Mouse (Mus musculus): ENCODE data around the gene Nfxl1. TPM values are rescaled to one million over a fixed set of nuclear protein-coding genes. Genes with fewer than 3 reads are reported as not detected.
"Not testable (repeated sequence)": the region's sequence is repeated elsewhere in the genome, so short reads cannot be mapped to it uniquely, and the experiment has no call there.

Nfxl1 gene
- 17.0 and 31.0 TPM in 2 replicates for polyA plus RNA-seq (2014; fragmentation: Nextera tagmentation; extraction: Ambion mirVana)

GRCm38 (mm10) chr5:72559544-72560049 lies at the start of gene Nfxl1:
TSS of gene Nfxl1 (minus strand) at chr5:72559684.
- WGBS = 0% methylated on average over 42 of the region's 42 CpGs
- H3K36me3 ChIP-seq (ENCODE audit: control insufficient read depth, insufficient read depth, low read length) = peaks cover 6% of the 10 kb centered on the region; the same call in 1 of the 2 replicates

GRCm38 (mm10) chr5:72603138-72603537 lies 43.7 kb upstream of the Nfxl1 start:
- H3K9me3 ChIP-seq (ENCODE audit: control insufficient read depth, low read length) = no peaks in the 10 kb centered on the region
- no peak overlapping the region for H3K9ac ChIP-seq (ENCODE audit: low read depth, low read length)
- no peak overlapping the region for H3K27ac ChIP-seq (ENCODE audit: low read depth, low read length)
- no peak overlapping the region for H3K4me3 ChIP-seq (ENCODE audit: low read length)
- 80% methylated on average over 4 of the region's 4 CpGs for WGBS
- no peaks in the 10 kb centered on the region for H3K27me3 ChIP-seq (ENCODE audit: control insufficient read depth, insufficient read depth, low read length)
- H3K4me1 ChIP-seq (ENCODE audit: control insufficient read depth, insufficient read depth, low read length) = no peaks in the 10 kb centered on the region
- no peaks in the 10 kb centered on the region for H3K36me3 ChIP-seq (ENCODE audit: control insufficient read depth, insufficient read depth, low read length)
- no peak overlapping the region for H3K4me2 ChIP-seq (replicated peaks; ENCODE audit: low read depth, low read length)
- no peak for ATAC-seq (ENCODE audit: low FRiP score, low TSS enrichment)

More at GRCm38 (mm10) chr5:72559544-72560049, at the start of gene Nfxl1:
- Histone ChIP-seq H3K27ac (ENCODE audit: low read depth, low read length) (peak within 1 kb of the TSS; percentile 55; the same call in 1 of the 2 replicates), H3K4me1 (ENCODE audit: control insufficient read depth, insufficient read depth, low read length) (peaks cover 6% of the 10 kb centered on the region; the same call in 1 of the 2 replicates), H3K4me3 (ENCODE audit: low read length) (peak within 1 kb of the TSS; percentile 93), H3K9ac (ENCODE audit: low read depth, low read length) (peak within 1 kb of the TSS; percentile 88), H3K4me2 (replicated peaks; ENCODE audit: low read depth, low read length) (peak within 1 kb of the TSS; percentile 84), H3K27me3 (ENCODE audit: control insufficient read depth, insufficient read depth, low read length) (no peaks in the 10 kb centered on the region), H3K9me3 (ENCODE audit: control insufficient read depth, low read length) (no peaks in the 10 kb centered on the region)
- peak; percentile 96 for ATAC-seq (ENCODE audit: low FRiP score, low TSS enrichment)

DNA sequence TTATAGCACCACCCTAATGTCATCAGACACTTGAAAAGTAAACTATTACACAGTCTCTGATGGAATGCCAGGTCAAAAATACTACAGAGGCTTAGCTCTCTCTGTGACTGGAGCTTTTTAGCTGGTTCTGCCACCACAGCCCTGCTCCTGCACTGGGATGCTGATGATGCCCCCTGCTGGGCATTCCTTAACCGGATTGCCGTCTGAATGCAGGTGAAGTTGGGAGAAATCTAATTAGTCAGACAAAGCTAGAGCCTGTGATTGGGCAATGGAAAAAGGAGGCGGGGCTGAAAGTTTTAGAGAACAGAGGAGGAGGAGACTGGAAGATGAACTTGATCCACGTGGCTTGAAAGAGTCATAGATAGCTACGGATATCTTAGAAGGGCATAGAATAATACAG lies 41.5 kb upstream of the Nfxl1 start:
- Histone ChIP-seq H3K27ac (ENCODE audit: low read depth, low read length) (no peak overlapping the region), H3K36me3 (ENCODE audit: control insufficient read depth, insufficient read depth, low read length) (no peaks in the 10 kb centered on the region), H3K9ac (ENCODE audit: low read depth, low read length) (no peak overlapping the region), H3K4me3 (ENCODE audit: low read length) (no peak overlapping the region), H3K27me3 (ENCODE audit: control insufficient read depth, insufficient read depth, low read length) (no peaks in the 10 kb centered on the region), H3K9me3 (ENCODE audit: control insufficient read depth, low read length) (no peaks in the 10 kb centered on the region), H3K4me2 (replicated peaks; ENCODE audit: low read depth, low read length) (no peak overlapping the region), H3K4me1 (ENCODE audit: control insufficient read depth, insufficient read depth, low read length) (no peaks in the 10 kb centered on the region)
- ATAC-seq (ENCODE audit: low FRiP score, low TSS enrichment) = peak; percentile 85
- 19% methylated on average over 5 of the region's 5 CpGs for WGBS

DNA sequence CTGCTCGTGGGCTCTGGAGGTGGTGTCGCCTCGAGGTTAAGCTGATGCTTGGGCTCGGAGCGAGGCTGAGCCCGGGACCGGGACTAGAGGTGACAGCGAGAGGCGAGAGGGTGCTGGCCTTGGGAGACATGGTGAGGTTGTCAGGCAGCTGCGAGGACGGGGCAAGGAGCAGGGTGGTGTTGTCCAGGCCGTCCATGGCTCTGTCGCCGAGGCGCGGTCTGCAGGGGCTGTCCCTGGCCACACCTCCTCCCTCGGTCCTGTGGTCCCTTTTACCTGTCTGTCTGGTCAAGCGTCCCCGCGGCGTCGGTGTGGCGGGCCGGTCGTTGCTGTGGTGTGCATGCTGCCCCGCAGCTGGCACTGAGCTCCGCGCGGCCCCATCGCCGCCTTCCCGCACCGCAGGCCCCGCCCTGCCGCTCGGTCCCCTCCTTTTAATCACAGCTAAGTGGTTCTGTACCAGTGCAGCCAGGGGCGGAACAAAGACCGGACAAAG lies 27.8 kb upstream of the Nfxl1 start, which contains the start of gene Gm5868:
Gm5868 (minus strand) TSS at position 360 of the 490 bp plus-strand sequence.
- 4% methylated on average over 30 of the region's 38 CpGs for WGBS
- Histone ChIP-seq H3K9me3 (ENCODE audit: control insufficient read depth, low read length) (no peaks in the 10 kb centered on the region), H3K27me3 (ENCODE audit: control insufficient read depth, insufficient read depth, low read length) (peaks cover 16% of the 10 kb centered on the region), H3K4me3 (ENCODE audit: low read length) (peak within 1 kb of the TSS; percentile 41), H3K4me1 (ENCODE audit: control insufficient read depth, insufficient read depth, low read length) (no peaks in the 10 kb centered on the region), H3K9ac (ENCODE audit: low read depth, low read length) (no peak within 1 kb of the TSS), H3K36me3 (ENCODE audit: control insufficient read depth, insufficient read depth, low read length) (no peaks in the 10 kb centered on the region), H3K27ac (ENCODE audit: low read depth, low read length) (no peak within 1 kb of the TSS), H3K4me2 (replicated peaks; ENCODE audit: low read depth, low read length) (peak within 1 kb of the TSS; percentile 61)
- peak; percentile 78 for ATAC-seq (ENCODE audit: low FRiP score, low TSS enrichment)

DNA sequence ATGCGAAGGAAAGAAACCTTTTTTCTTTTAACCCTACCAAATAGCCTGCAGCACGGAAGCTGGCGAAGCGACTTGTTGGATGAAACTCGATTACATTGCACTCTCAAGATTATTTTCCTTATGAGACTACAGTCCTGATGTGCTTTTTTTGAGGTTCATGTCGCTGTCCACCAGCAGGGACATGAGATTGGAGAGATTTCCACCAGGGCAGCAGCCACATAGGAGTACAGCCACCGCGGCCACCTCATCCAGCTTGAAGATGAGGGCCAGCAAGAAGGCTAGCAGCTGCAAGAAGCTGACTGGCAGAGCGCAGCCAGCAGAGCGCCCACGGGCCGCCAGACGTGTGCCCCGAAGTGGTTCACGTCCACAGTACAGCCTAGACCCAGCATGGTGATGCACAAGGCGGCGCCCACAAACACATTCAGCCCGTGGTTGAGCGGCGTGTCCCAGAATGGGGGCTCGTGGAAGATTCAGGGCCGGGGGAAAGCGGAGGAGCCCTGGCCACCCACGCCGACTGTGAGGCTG lies 27.2 kb upstream of the Nfxl1 start:
- not testable (repeated sequence) for H3K9ac ChIP-seq (ENCODE audit: low read depth, low read length); H3K36me3 ChIP-seq (ENCODE audit: control insufficient read depth, insufficient read depth, low read length); H3K27ac ChIP-seq (ENCODE audit: low read depth, low read length); H3K9me3 ChIP-seq (ENCODE audit: control insufficient read depth, low read length); H3K4me1 ChIP-seq (ENCODE audit: control insufficient read depth, insufficient read depth, low read length)
- Histone ChIP-seq H3K4me2 (replicated peaks; ENCODE audit: low read depth, low read length) (peak overlapping the region; percentile 61), H3K4me3 (ENCODE audit: low read length) (peak overlapping the region; percentile 41), H3K27me3 (ENCODE audit: control insufficient read depth, insufficient read depth, low read length) (peaks cover 16% of the 10 kb centered on the region)
- WGBS = 41% methylated on average over 25 of the region's 25 CpGs
- ATAC-seq (ENCODE audit: low FRiP score, low TSS enrichment) = peak; percentile 57; the same call in 1 of the 2 replicates

DNA sequence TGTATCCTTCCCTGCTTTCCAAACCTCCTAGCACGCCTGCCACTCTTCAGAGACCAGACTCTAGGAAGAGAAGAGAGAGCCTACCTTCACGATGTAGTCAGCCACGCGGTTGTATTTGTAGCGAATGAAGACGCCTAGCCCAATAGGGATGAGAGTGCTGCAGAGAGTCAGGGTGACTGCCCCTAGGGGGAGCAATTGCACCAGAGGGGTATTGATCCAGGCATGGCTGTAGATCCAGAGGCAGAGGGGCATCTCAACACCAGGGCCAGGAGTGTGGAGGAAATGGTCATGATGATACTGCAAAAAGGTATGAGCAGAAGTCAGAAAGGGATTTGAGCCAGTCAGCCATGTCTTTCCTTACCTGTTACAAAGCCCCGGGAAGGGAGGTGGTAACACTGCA lies 26.6 kb upstream of the Nfxl1 start:
- 55% methylated on average over 7 of the region's 7 CpGs for WGBS
- not testable (repeated sequence) for H3K9ac ChIP-seq (ENCODE audit: low read depth, low read length); H3K4me1 ChIP-seq (ENCODE audit: control insufficient read depth, insufficient read depth, low read length); H3K4me3 ChIP-seq (ENCODE audit: low read length); H3K36me3 ChIP-seq (ENCODE audit: control insufficient read depth, insufficient read depth, low read length); H3K4me2 ChIP-seq (replicated peaks; ENCODE audit: low read depth, low read length); H3K9me3 ChIP-seq (ENCODE audit: control insufficient read depth, low read length); H3K27ac ChIP-seq (ENCODE audit: low read depth, low read length)
- peak; percentile 63; the same call in 1 of the 2 replicates for ATAC-seq (ENCODE audit: low FRiP score, low TSS enrichment)
- peaks cover 16% of the 10 kb centered on the region for H3K27me3 ChIP-seq (ENCODE audit: control insufficient read depth, insufficient read depth, low read length)

GRCm38 (mm10) chr5:72580970-72581332 lies 21.5 kb upstream of the Nfxl1 start, which contains the start of gene Zar1:
TSS of gene Zar1 (minus strand) at chr5:72581254.
- H3K9me3 ChIP-seq (ENCODE audit: control insufficient read depth, low read length); H3K27me3 ChIP-seq (ENCODE audit: control insufficient read depth, insufficient read depth, low read length); H3K36me3 ChIP-seq (ENCODE audit: control insufficient read depth, insufficient read depth, low read length); H3K27ac ChIP-seq (ENCODE audit: low read depth, low read length); H3K4me1 ChIP-seq (ENCODE audit: control insufficient read depth, insufficient read depth, low read length): not testable (repeated sequence)
- peak within 1 kb of the TSS; percentile 57 for H3K9ac ChIP-seq (ENCODE audit: low read depth, low read length)
- ATAC-seq (ENCODE audit: low FRiP score, low TSS enrichment) = peak; percentile 48; the same call in 1 of the 2 replicates
- H3K4me2 ChIP-seq (replicated peaks; ENCODE audit: low read depth, low read length) = peak within 1 kb of the TSS; percentile 75
- peak within 1 kb of the TSS; percentile 41 for H3K4me3 ChIP-seq (ENCODE audit: low read length)
- WGBS = 12% methylated on average over 15 of the region's 21 CpGs

DNA sequence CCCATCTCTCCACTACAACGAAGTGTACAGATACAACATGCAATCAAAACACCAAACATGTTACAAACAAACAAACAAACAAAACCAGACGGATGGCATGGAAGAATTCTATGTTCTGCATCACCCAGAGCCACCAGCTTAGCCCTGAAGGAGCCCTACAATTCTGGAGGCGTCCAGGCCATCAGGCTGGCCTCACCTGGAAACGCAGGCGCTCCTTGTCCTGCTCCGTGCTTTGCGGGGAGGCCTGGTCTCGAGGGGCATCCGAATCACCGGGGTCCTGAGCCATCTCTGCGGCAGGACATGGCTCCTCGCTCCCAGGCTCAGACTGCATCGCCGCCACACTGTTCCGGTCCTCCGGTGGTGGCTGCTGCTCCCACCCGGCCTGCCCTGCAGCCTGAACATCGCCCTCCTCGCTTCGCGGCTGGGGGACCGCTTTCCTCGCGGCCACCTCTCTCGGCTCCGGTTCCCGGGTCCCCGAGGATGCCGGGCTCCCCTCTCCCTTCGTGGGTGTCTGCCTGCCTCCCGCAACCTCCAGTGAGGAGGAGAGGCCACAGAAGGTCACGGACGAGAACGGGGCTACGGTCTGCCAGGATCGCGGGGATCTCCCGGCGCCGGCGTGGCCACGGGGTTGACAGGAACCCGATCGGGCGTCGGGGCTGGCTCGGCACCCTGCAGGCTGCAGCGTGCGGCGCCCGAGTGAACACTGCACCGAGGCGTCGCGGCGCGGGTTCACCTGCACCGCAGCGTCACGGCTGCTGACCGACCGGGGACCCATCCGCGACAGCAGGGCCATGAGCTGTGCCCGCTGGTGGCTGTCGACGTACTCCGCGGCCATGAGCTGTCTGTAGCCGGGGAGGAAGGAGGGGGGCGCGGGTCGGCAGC lies 20.8 kb upstream of the Nfxl1 start:
- ATAC-seq (ENCODE audit: low FRiP score, low TSS enrichment) = peak; percentile 76
- H3K27ac ChIP-seq (ENCODE audit: low read depth, low read length); H3K4me1 ChIP-seq (ENCODE audit: control insufficient read depth, insufficient read depth, low read length); H3K9me3 ChIP-seq (ENCODE audit: control insufficient read depth, low read length); H3K27me3 ChIP-seq (ENCODE audit: control insufficient read depth, insufficient read depth, low read length); H3K36me3 ChIP-seq (ENCODE audit: control insufficient read depth, insufficient read depth, low read length): not testable (repeated sequence)
- 4% methylated on average over 54 of the region's 73 CpGs for WGBS
- Histone ChIP-seq H3K9ac (ENCODE audit: low read depth, low read length) (peak overlapping the region; percentile 57), H3K4me2 (replicated peaks; ENCODE audit: low read depth, low read length) (peak overlapping the region; percentile 75), H3K4me3 (ENCODE audit: low read length) (peak overlapping the region; percentile 41)

- H3K4me1 ChIP-seq (ENCODE audit: control insufficient read depth, insufficient read depth, low read length); H3K27ac ChIP-seq (ENCODE audit: low read depth, low read length); H3K27me3 ChIP-seq (ENCODE audit: control insufficient read depth, insufficient read depth, low read length); H3K4me3 ChIP-seq (ENCODE audit: low read length); H3K36me3 ChIP-seq (ENCODE audit: control insufficient read depth, insufficient read depth, low read length); H3K4me2 ChIP-seq (replicated peaks; ENCODE audit: low read depth, low read length); ATAC-seq (ENCODE audit: low FRiP score, low TSS enrichment); H3K9ac ChIP-seq (ENCODE audit: low read depth, low read length); H3K9me3 ChIP-seq (ENCODE audit: control insufficient read depth, low read length): not testable (repeated sequence)
- 50% methylated on average over 10 of the region's 10 CpGs for WGBS
Measured at GRCm38 (mm10) chr5:72579599-72579998, 20.1 kb upstream of the Nfxl1 start.

Data from kidney, embryonic 14.5 days (tissue).